Mouse (Mus musculus) ES-E14 (cell line): ENCODE results near the gene Stx7. TPM values are rescaled to one million over a fixed set of nuclear protein-coding genes. Genes with fewer than 3 reads are reported as not detected.

Experiments used
- DNase-seq: peaks from one replicate; pipeline ENCODE4 v3.0.0-alpha.2; 2013; ENCODE audit warnings: low read depth, low spot score
- H3K27ac ChIP-seq: 2 replicates; pipeline ENCODE4 v1.5.1; 2012; ENCODE audit warnings: low read depth, mild to moderate bottlenecking, low read length, moderate library complexity, mixed read lengths; ENCODE audit not compliant: poor library complexity, insufficient read depth, severe bottlenecking
- H3K36me3 ChIP-seq: 2 replicates; pipeline ENCODE4 v1.6.1; 2012; ENCODE audit warnings: mild to moderate bottlenecking, low read length, moderate library complexity, mixed read lengths; ENCODE audit not compliant: control insufficient read depth, poor library complexity, insufficient read depth, severe bottlenecking
- H3K4me1 ChIP-seq, 2 experiments: fragments of 150-350 bp in 1 of 2; sonication (generic) in 1 of 2; 2 replicates each; pipeline ENCODE4 v1.6.1; 2012; ENCODE audit warnings: low read length in 2 of 2, mild to moderate bottlenecking in 1 of 2, mixed read lengths in 1 of 2; ENCODE audit not compliant: control insufficient read depth in 2 of 2, insufficient read depth in 2 of 2, poor library complexity in 1 of 2
- H3K4me3 ChIP-seq, 2 experiments: fragments of 150-350 bp in 1 of 2; sonication (generic) in 1 of 2; 2 replicates each; pipeline ENCODE4 v1.5.1; 2012; ENCODE audit warnings: low read length in 2 of 2, low read depth in 1 of 2, mild to moderate bottlenecking in 1 of 2, mixed read lengths in 1 of 2; ENCODE audit not compliant: insufficient read depth in 1 of 2, poor library complexity in 1 of 2, severe bottlenecking in 1 of 2
- H3K9ac ChIP-seq: 2 replicates; pipeline ENCODE4 v1.6.1; 2012; ENCODE audit warnings: low read depth, mild to moderate bottlenecking, low read length, mixed read lengths; ENCODE audit not compliant: poor library complexity, insufficient read depth, severe bottlenecking
- H3K9me3 ChIP-seq: fragments of 150-350 bp; sonication (generic); 2 replicates; pipeline ENCODE4 v1.6.1; 2012; ENCODE audit warnings: low read depth, mild to moderate bottlenecking, low read length; ENCODE audit not compliant: control insufficient read depth, insufficient read depth
- CHD2 ChIP-seq: IDR thresholded peaks from 2 replicates; pipeline ENCODE4 v1.6.1; 2014; ENCODE audit warnings: mild to moderate bottlenecking, low read depth, low read length, inconsistent platforms
- HCFC1 ChIP-seq: IDR thresholded peaks from 2 replicates; pipeline ENCODE4 v1.6.1; 2012; ENCODE audit warnings: low read length, inconsistent platforms, borderline replicate concordance; ENCODE audit not compliant: insufficient read depth
- MAFK ChIP-seq: IDR thresholded peaks from 2 replicates; pipeline ENCODE4 v1.6.1; 2014; ENCODE audit warnings: mild to moderate bottlenecking, low read depth, low read length, inconsistent platforms; ENCODE audit not compliant: insufficient read depth
- ZC3H11A ChIP-seq: IDR thresholded peaks from 2 replicates; pipeline ENCODE4 v1.6.1; 2012; ENCODE audit warnings: low read depth, mild to moderate bottlenecking, inconsistent platforms, low read length, borderline replicate concordance
- ZNF384 ChIP-seq: IDR thresholded peaks from 2 replicates; pipeline ENCODE4 v1.6.1; 2012; ENCODE audit warnings: low read depth, low read length, inconsistent platforms
- in situ Hi-C, 2 experiments: fragments of 600-800 bp; cut with MboI; formaldehyde crosslinking; loops; one replicate each; pipeline ENCODE4 v1.15.1; 2025; ENCODE audit warnings: low sequenced_read_pairs in 2 of 2, inconsistent platforms in 1 of 2; ENCODE audit not compliant: unreplicated experiment in 2 of 2
- total RNA-seq: library from RNA; depleted of rRNA; stranded (reverse); fragments of 300-350 nt; gene quantifications from 2 replicates; pipeline ENCODE4 v1.2.3, GENCODE M21; 2012

Stx7 gene
- total RNA-seq, 1 experiment, result 44.5 TPM

DNA sequence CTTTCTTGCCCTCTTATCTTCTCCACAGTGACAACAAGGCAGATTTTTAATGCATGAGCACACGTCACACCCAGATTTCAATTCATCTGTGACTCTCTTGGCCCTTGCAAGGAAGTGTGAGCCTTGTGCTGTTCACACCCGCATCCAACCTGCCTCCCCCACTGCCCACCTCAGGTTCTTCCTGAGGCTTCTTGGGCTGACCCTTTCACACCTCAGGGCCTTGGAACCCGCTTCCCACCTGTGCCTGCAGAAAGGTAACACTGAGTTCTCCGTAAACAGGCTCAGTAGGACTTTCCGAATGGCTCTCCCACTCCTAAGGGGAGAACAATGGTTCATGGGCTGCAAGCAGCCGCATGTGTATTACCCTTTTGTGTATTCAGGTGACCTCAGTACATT lies 15.8 kb downstream of the Stx7 start:
- Histone ChIP-seq H3K4me1 (peaks cover 3 to 17% of the 10 kb centered on the region in 2 experiments; a peak in 2 of 4 replicates), H3K27ac (peak overlapping the region; percentile 35; the same call in 1 of the 2 replicates), H3K9me3 (no peaks in the 10 kb centered on the region), H3K36me3 (no peaks in the 10 kb centered on the region; the same call in 1 of the 2 replicates), H3K9ac (no peak overlapping the region), H3K4me3 (no peak overlapping the region)
- in situ Hi-C loops, result loop anchor here in 1 of 2 experiments (10.0 kb wide), 1 partner anchor 140 kb away; no protein-coding TSS in a partner anchor
- TF ChIP-seq MAFK (no peak), ZNF384 (no peak), HCFC1 (no peak), CHD2 (no peak), ZC3H11A (no peak)
- no peak for DNase-seq

GRCm38 (mm10) chr10:24165526-24166055 lies 16.5 kb downstream of the Stx7 start:
- Histone ChIP-seq H3K9ac (no peak overlapping the region), H3K27ac (no peak overlapping the region), H3K4me3 (no peak overlapping the region), H3K36me3 (no peaks in the 10 kb centered on the region; the same call in 1 of the 2 replicates), H3K4me1 (peaks cover 3 to 17% of the 10 kb centered on the region in 2 experiments; a peak in 2 of 4 replicates), H3K9me3 (no peaks in the 10 kb centered on the region)
- in situ Hi-C loops, result loop anchor here in 1 of 2 experiments (10.0 kb wide), 1 partner anchor 139 kb away; no protein-coding TSS in a partner anchor
- no peak for DNase-seq
- TF ChIP-seq HCFC1 (no peak), CHD2 (no peak), ZC3H11A (no peak), ZNF384 (no peak), MAFK (no peak)

- no peak for DNase-seq
- Histone ChIP-seq H3K36me3 (no peaks in the 10 kb centered on the region; the same call in 1 of the 2 replicates), H3K9ac (no peak overlapping the region), H3K4me3 (no peak overlapping the region), H3K4me1 (peaks cover 3 to 17% of the 10 kb centered on the region in 2 experiments; a peak in 2 of 4 replicates), H3K27ac (no peak overlapping the region), H3K9me3 (no peaks in the 10 kb centered on the region)
- TF ChIP-seq MAFK (no peak), HCFC1 (no peak), ZC3H11A (no peak), ZNF384 (no peak), CHD2 (no peak)
- in situ Hi-C loops, result loop anchor here in 1 of 2 experiments (10.0 kb wide), 1 partner anchor 137 kb away; no protein-coding TSS in a partner anchor
Measured at GRCm38 (mm10) chr10:24167978-24168583, 19.0 kb downstream of the Stx7 start.

DNA sequence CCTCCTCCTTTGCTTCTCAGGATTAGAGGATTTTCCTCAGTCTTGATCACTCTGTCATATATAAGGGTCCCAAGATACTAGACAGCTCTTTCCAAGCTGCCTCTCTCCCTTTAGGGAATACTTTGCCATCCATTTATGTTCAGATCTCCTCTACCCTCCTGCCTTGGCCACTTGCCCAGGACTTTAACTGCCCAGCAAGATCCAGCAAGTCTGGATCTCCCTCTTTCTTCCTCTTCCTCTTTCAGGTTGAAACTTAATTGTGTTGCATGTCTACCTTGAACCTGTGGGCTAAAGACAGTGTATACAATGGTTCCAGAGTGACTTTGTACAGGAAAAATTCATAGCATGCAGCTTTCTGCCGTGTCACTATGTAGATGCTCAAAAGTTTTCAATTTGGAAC lies 19.8 kb downstream of the Stx7 start:
- no peak for DNase-seq
- TF ChIP-seq HCFC1 (no peak), CHD2 (no peak), MAFK (no peak), ZC3H11A (no peak), ZNF384 (no peak)
- in situ Hi-C loops, result loop anchor here in 1 of 2 experiments (10.0 kb wide), 1 partner anchor 136 kb away; no protein-coding TSS in a partner anchor

More for the DNA sequence above, 19.8 kb downstream of the Stx7 start:
- H3K4me3 ChIP-seq, result no peak overlapping the region
- no peaks in the 10 kb centered on the region for H3K9me3 ChIP-seq
- no peak overlapping the region for H3K27ac ChIP-seq
- H3K36me3 ChIP-seq, result no peaks in the 10 kb centered on the region; the same call in 1 of the 2 replicates
- no peak overlapping the region for H3K9ac ChIP-seq
- H3K4me1 ChIP-seq, result peaks cover 3 to 17% of the 10 kb centered on the region in 2 experiments; a peak in 2 of 4 replicates
